Mouse (Mus musculus) E14TG2a.4 (cell line): ENCODE measurements at regions not wholly inside any gene's neighbourhood (a gene's known extent, or its start where the extent isn't known, plus 50 kb on each side); places are given as distances from the start of the nearest gene placed in this dataset.

Experiments
- H3K27me3 ChIP-seq: 2 replicates; pipeline ENCODE4 v1.6.1; 2014; ENCODE audit warnings: low read length, control low read depth; ENCODE audit not compliant: insufficient read depth
- H3K36me3 ChIP-seq: 2 replicates; pipeline ENCODE4 v1.6.1; 2014; ENCODE audit warnings: low read length, control low read depth; ENCODE audit not compliant: insufficient read depth
- H3K4me1 ChIP-seq: replicated peaks from 2 replicates; pipeline ENCODE4 v1.6.1; 2014; ENCODE audit warnings: low read depth, low read length, control low read depth
- H3K4me3 ChIP-seq: replicated peaks from 2 replicates; pipeline ENCODE4 v1.5.1; 2014; ENCODE audit warnings: mild to moderate bottlenecking, low read length
- H3K9me3 ChIP-seq: 2 replicates; pipeline ENCODE4 v1.6.1; 2014; ENCODE audit warnings: low read length, control low read depth
- CTCF ChIP-seq: conservative IDR thresholded peaks from 2 replicates; pipeline ENCODE4 v1.5.1; 2014; ENCODE audit warnings: low read length
- NANOG ChIP-seq: IDR thresholded peaks from 2 replicates; pipeline ENCODE4 v1.6.1; 2014; ENCODE audit warnings: borderline replicate concordance, low read length, mixed read lengths
- POU5F1 ChIP-seq: IDR thresholded peaks from 2 replicates; pipeline ENCODE4 v1.6.1; 2014; ENCODE audit warnings: low read length, borderline replicate concordance

GRCm38 (mm10) chr5:64590036-64590435 is 213.2 kb upstream of the Klf3 start:
- no peak for TF ChIP-seq POU5F1
- no peak for TF ChIP-seq CTCF
- no peak for TF ChIP-seq NANOG
- Histone ChIP-seq H3K4me1 (peaks cover 36% of the 10 kb centered on the region), H3K27me3 (no peaks in the 10 kb centered on the region), H3K36me3 (no peaks in the 10 kb centered on the region), H3K9me3 (no peaks in the 10 kb centered on the region), H3K4me3 (no peak overlapping the region)

GRCm38 (mm10) chr5:64590747-64591146 is 212.4 kb upstream of the Klf3 start:
- Histone ChIP-seq H3K4me1 (peaks cover 43% of the 10 kb centered on the region), H3K27me3 (no peaks in the 10 kb centered on the region), H3K4me3 (no peak overlapping the region), H3K9me3 (no peaks in the 10 kb centered on the region), H3K36me3 (no peaks in the 10 kb centered on the region)
- TF ChIP-seq NANOG: no peak
- TF ChIP-seq POU5F1: no peak
- no peak for TF ChIP-seq CTCF

GRCm38 (mm10) chr5:64591792-64592191 is 211.4 kb upstream of the Klf3 start:
- Histone ChIP-seq H3K4me1 (peaks cover 54% of the 10 kb centered on the region), H3K36me3 (no peaks in the 10 kb centered on the region), H3K9me3 (no peaks in the 10 kb centered on the region), H3K4me3 (no peak overlapping the region), H3K27me3 (no peaks in the 10 kb centered on the region)
- no peak for TF ChIP-seq POU5F1
- TF ChIP-seq NANOG: no peak
- no peak for TF ChIP-seq CTCF

GRCm38 (mm10) chr5:64595220-64595619 is 208.0 kb upstream of the Klf3 start:
- TF ChIP-seq POU5F1: no peak
- no peak for TF ChIP-seq CTCF
- no peak for TF ChIP-seq NANOG

GRCm38 (mm10) chr5:64595751-64596344 is 207.3 kb upstream of the Klf3 start:
- no peaks in the 10 kb centered on the region for H3K36me3 ChIP-seq
- peaks cover 77% of the 10 kb centered on the region for H3K4me1 ChIP-seq
- TF ChIP-seq POU5F1 (no peak), NANOG (no peak), CTCF (no peak)
- no peaks in the 10 kb centered on the region for H3K9me3 ChIP-seq
- no peaks in the 10 kb centered on the region for H3K27me3 ChIP-seq
- H3K4me3 ChIP-seq: no peak overlapping the region

More at GRCm38 (mm10) chr5:64595220-64595619, 208.0 kb upstream of the Klf3 start:
- H3K36me3 ChIP-seq: no peaks in the 10 kb centered on the region
- H3K9me3 ChIP-seq: no peaks in the 10 kb centered on the region
- H3K4me3 ChIP-seq: no peak overlapping the region
- H3K27me3 ChIP-seq: no peaks in the 10 kb centered on the region
- peaks cover 72% of the 10 kb centered on the region for H3K4me1 ChIP-seq

- TF ChIP-seq NANOG (no peak), CTCF (no peak), POU5F1 (no peak)
- H3K4me1 ChIP-seq: peaks cover 86% of the 10 kb centered on the region
- H3K9me3 ChIP-seq: no peaks in the 10 kb centered on the region
- no peaks in the 10 kb centered on the region for H3K27me3 ChIP-seq
- no peaks in the 10 kb centered on the region for H3K36me3 ChIP-seq
- no peak overlapping the region for H3K4me3 ChIP-seq
Measured at GRCm38 (mm10) chr5:64597021-64597420, 206.2 kb upstream of the Klf3 start.

GRCm38 (mm10) chr5:64597451-64597850 is 205.7 kb upstream of the Klf3 start:
- H3K9me3 ChIP-seq: peaks cover 2% of the 10 kb centered on the region
- no peaks in the 10 kb centered on the region for H3K36me3 ChIP-seq
- TF ChIP-seq NANOG (no peak; the same call in 1 of the 2 replicates), POU5F1 (no peak), CTCF (no peak)

GRCm38 (mm10) chr5:64598606-64599005 is 204.6 kb upstream of the Klf3 start:
- TF ChIP-seq NANOG (no peak), CTCF (no peak), POU5F1 (no peak)
- Histone ChIP-seq H3K4me1 (peaks cover 81% of the 10 kb centered on the region), H3K27me3 (no peaks in the 10 kb centered on the region), H3K9me3 (peaks cover 7% of the 10 kb centered on the region), H3K4me3 (no peak overlapping the region), H3K36me3 (no peaks in the 10 kb centered on the region)

More at GRCm38 (mm10) chr5:64597451-64597850, 205.7 kb upstream of the Klf3 start:
- Histone ChIP-seq H3K4me1 (peaks cover 86% of the 10 kb centered on the region), H3K27me3 (no peaks in the 10 kb centered on the region), H3K4me3 (no peak overlapping the region)

- Histone ChIP-seq H3K4me1 (peaks cover 78% of the 10 kb centered on the region), H3K9me3 (peaks cover 7% of the 10 kb centered on the region), H3K27me3 (no peaks in the 10 kb centered on the region), H3K4me3 (no peak overlapping the region), H3K36me3 (no peaks in the 10 kb centered on the region)
- no peak for TF ChIP-seq POU5F1
- no peak for TF ChIP-seq NANOG
- TF ChIP-seq CTCF: no peak
Measured at GRCm38 (mm10) chr5:64599015-64599414, 204.2 kb upstream of the Klf3 start.
